ENCODE assay signal across 8 mouse cellular contexts in the genomic region with DNA sequence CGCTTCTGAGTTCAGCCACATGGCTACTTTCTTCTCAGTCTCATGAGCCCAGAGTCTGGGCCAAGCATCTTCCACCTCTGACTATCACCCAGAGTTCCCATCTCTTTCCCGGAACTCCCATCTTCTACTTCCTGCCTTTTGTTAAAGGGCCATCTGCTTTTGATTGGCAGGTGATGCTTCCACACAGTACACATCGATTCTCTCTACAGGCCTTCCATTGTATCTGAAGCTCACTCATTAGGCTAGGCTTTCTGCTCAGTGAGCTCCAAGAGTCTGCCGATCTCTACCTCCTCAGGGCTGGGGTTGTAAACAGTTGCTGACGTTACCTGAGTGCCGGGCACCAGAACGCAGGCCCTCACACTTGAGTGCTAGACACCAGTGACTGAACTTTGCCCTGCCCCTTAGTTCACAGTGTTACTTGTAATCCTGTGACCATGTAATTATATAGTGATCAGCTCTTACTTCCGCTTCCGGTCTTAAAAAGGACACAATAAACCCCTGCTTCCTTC. TPM values are rescaled to one million over a fixed set of nuclear protein-coding genes. Genes with fewer than 3 reads are reported as not detected.
DNase-seq lines count a peak whose midpoint lies in the region; ATAC-seq lines count a peak whose summit lies in the region.

A gene (plus strand): TSS at position 459 of the 509 bp plus-strand sequence.

- ATAC-seq in intestine, embryonic 16.5 days: no peak

- H3K4me3 ChIP-seq in intestine, embryonic 16.5 days (ENCODE audit: low read length): no peak within 1 kb of the TSS
- peak within 1 kb of the TSS; percentile 78 for H3K4me3 ChIP-seq in midbrain, embryonic 10.5 days

- H3K9ac ChIP-seq in intestine, embryonic 16.5 days (ENCODE audit: low read depth, low read length): no peak within 1 kb of the TSS

- peaks cover 20% of the 10 kb centered on the region for H3K4me1 ChIP-seq in intestine, embryonic 16.5 days (ENCODE audit: control insufficient read depth, insufficient read depth, low read length)
- peaks cover 31% of the 10 kb centered on the region for H3K4me1 ChIP-seq in midbrain, embryonic 10.5 days

- H3K27ac ChIP-seq in intestine, embryonic 16.5 days (ENCODE audit: low read length): peak within 1 kb of the TSS; percentile 67
- H3K27ac ChIP-seq in midbrain, embryonic 10.5 days (replicated peaks): peak within 1 kb of the TSS; percentile 88

- 83% methylated on average over 9 of the region's 9 CpGs for WGBS in intestine, embryonic 16.5 days
- 92% methylated on average over 9 of the region's 9 CpGs for WGBS in midbrain, embryonic 10.5 days

- H3K4me2 ChIP-seq in intestine, embryonic 16.5 days (ENCODE audit: low read depth, low read length): peak within 1 kb of the TSS; percentile 26; the same call in 1 of the 2 replicates

- no peaks in the 10 kb centered on the region for H3K9me3 ChIP-seq in intestine, embryonic 16.5 days (ENCODE audit: control insufficient read depth, low read length)
- H3K9me3 ChIP-seq in midbrain, embryonic 10.5 days (replicated peaks): no peaks in the 10 kb centered on the region

- DNase-seq in layer of hippocampus, adult 18-20 months (ENCODE audit: low spot score in 2 of 2): no peak
- no peak for DNase-seq in layer of hippocampus, adult 9-11 months
- no peak for DNase-seq in adrenal gland, postnatal 36 days
- no peak for DNase-seq in gastrocnemius, postnatal 25 days
- no peak for DNase-seq in midbrain, embryonic 10.5 days (ENCODE audit: low spot score)
- no peak for DNase-seq in adipocyte (ENCODE audit: low spot score)
- DNase-seq in lung, postnatal 25 days (ENCODE audit: low spot score): no peak

- no peaks in the 10 kb centered on the region for H3K27me3 ChIP-seq in intestine, embryonic 16.5 days (replicated peaks; ENCODE audit: control insufficient read depth, insufficient read depth, low read length)
- peaks cover 15% of the 10 kb centered on the region for H3K27me3 ChIP-seq in midbrain, embryonic 10.5 days (ENCODE audit: low read depth, poor library complexity, severe bottlenecking)

- no peaks in the 10 kb centered on the region for H3K36me3 ChIP-seq in intestine, embryonic 16.5 days (ENCODE audit: control insufficient read depth, insufficient read depth, low read length)
- H3K36me3 ChIP-seq in midbrain, embryonic 10.5 days: peaks cover 9% of the 10 kb centered on the region

RNA-seq across cellular contexts. Expression of the gene that starts here (rescaled TPM):
- 10 to 100 TPM; 24.9 TPM for total RNA-seq in layer of hippocampus, adult 18-20 months (2021)
- 100 to 1,000 TPM; 131 to 134 TPM for total RNA-seq in adrenal gland, postnatal 36 days (2021)
- 10 to 100 TPM; 27.4 to 36.0 TPM for total RNA-seq in gastrocnemius, postnatal 25 days (2021)
- 343 and 356 TPM in 2 replicates for polyA plus RNA-seq in intestine, embryonic 16.5 days (2015; fragmentation: Nextera tagmentation; extraction: Ambion mirVana)
- 187 and 205 TPM in 2 replicates for polyA plus RNA-seq in midbrain, embryonic 10.5 days (2016; fragmentation: Nextera tagmentation; extraction: Ambion mirVana)
